Mouse (Mus musculus): Measurements from ENCODE around the gene Dis3l2. TPM values are rescaled to one million over a fixed set of nuclear protein-coding genes. Genes with fewer than 3 reads are reported as not detected.

The Dis3l2 gene
- polyA plus RNA-seq (2014; fragmentation: Nextera tagmentation; extraction: Ambion mirVana): 37.3 and 39.1 TPM in 2 replicates

GRCm38 (mm10) chr1:86703300-86703964 lies at the start of gene Dis3l2:
Dis3l2 (plus strand) TSS chr1:86703808.
- Histone ChIP-seq H3K9ac (replicated peaks; ENCODE audit: low read depth, low read length) (peak within 1 kb of the TSS; percentile 92), H3K4me1 (ENCODE audit: control insufficient read depth, insufficient read depth, low read length) (peaks cover 8% of the 10 kb centered on the region; the same call in 1 of the 2 replicates), H3K27ac (ENCODE audit: low read depth, low read length) (peak within 1 kb of the TSS; percentile 87), H3K4me3 (ENCODE audit: low read depth, low read length) (peak within 1 kb of the TSS; percentile 99), H3K36me3 (ENCODE audit: control insufficient read depth, insufficient read depth, low read length) (no peaks in the 10 kb centered on the region), H3K27me3 (ENCODE audit: control insufficient read depth, insufficient read depth, low read length) (no peaks in the 10 kb centered on the region), H3K4me2 (ENCODE audit: low read depth, low read length) (peak within 1 kb of the TSS; percentile 63), H3K9me3 (ENCODE audit: control insufficient read depth, low read length) (no peaks in the 10 kb centered on the region)
- whole genome bisulfite sequencing: 3% methylated on average over 50 of the region's 54 CpGs
- ATAC-seq (ENCODE audit: low read depth): peak; percentile 96

GRCm38 (mm10) chr1:86657071-86657470 lies 46.5 kb upstream of the Dis3l2 start:
- Histone ChIP-seq H3K4me2 (ENCODE audit: low read depth, low read length) (no peak overlapping the region), H3K9ac (replicated peaks; ENCODE audit: low read depth, low read length) (no peak overlapping the region), H3K27me3 (ENCODE audit: control insufficient read depth, insufficient read depth, low read length) (no peaks in the 10 kb centered on the region), H3K36me3 (ENCODE audit: control insufficient read depth, insufficient read depth, low read length) (no peaks in the 10 kb centered on the region), H3K27ac (ENCODE audit: low read depth, low read length) (no peak overlapping the region), H3K9me3 (ENCODE audit: control insufficient read depth, low read length) (no peaks in the 10 kb centered on the region), H3K4me3 (ENCODE audit: low read depth, low read length) (no peak overlapping the region), H3K4me1 (ENCODE audit: control insufficient read depth, insufficient read depth, low read length) (no peaks in the 10 kb centered on the region)
- WGBS: 76% methylated on average over 5 of the region's 5 CpGs
- ATAC-seq (ENCODE audit: low read depth): no peak

- ATAC-seq (ENCODE audit: low read depth): no peak
- 0 out of 2 replicates have a peak, but pooled peaks cover 3% of the 10 kb centered on the region for H3K4me1 ChIP-seq (ENCODE audit: control insufficient read depth, insufficient read depth, low read length)
- WGBS: 91% methylated on average over 2 of the region's 2 CpGs
- no peak overlapping the region for H3K4me3 ChIP-seq (ENCODE audit: low read depth, low read length)
- no peaks in the 10 kb centered on the region for H3K36me3 ChIP-seq (ENCODE audit: control insufficient read depth, insufficient read depth, low read length)
- H3K27me3 ChIP-seq (ENCODE audit: control insufficient read depth, insufficient read depth, low read length): 0 out of 2 replicates have a peak, but pooled peaks cover 2% of the 10 kb centered on the region
- no peak overlapping the region for H3K27ac ChIP-seq (ENCODE audit: low read depth, low read length)
- no peaks in the 10 kb centered on the region for H3K9me3 ChIP-seq (ENCODE audit: control insufficient read depth, low read length)
- H3K4me2 ChIP-seq (ENCODE audit: low read depth, low read length): no peak overlapping the region
- no peak overlapping the region for H3K9ac ChIP-seq (replicated peaks; ENCODE audit: low read depth, low read length)
Measured at GRCm38 (mm10) chr1:86665091-86665490, 38.5 kb upstream of the Dis3l2 start.

- Histone ChIP-seq H3K27ac (ENCODE audit: low read depth, low read length) (no peak overlapping the region), H3K4me2 (ENCODE audit: low read depth, low read length) (peak overlapping the region; percentile 68), H3K27me3 (ENCODE audit: control insufficient read depth, insufficient read depth, low read length) (peaks cover 5% of the 10 kb centered on the region), H3K9me3 (ENCODE audit: control insufficient read depth, low read length) (no peaks in the 10 kb centered on the region), H3K36me3 (ENCODE audit: control insufficient read depth, insufficient read depth, low read length) (no peaks in the 10 kb centered on the region), H3K9ac (replicated peaks; ENCODE audit: low read depth, low read length) (peak overlapping the region; percentile 59), H3K4me3 (ENCODE audit: low read depth, low read length) (peak overlapping the region; percentile 42), H3K4me1 (ENCODE audit: control insufficient read depth, insufficient read depth, low read length) (0 out of 2 replicates have a peak, but pooled peaks cover 3% of the 10 kb centered on the region)
- peak; percentile 71 for ATAC-seq (ENCODE audit: low read depth)
- WGBS: under 1% methylated on average over 42 of the region's 44 CpGs
Measured at GRCm38 (mm10) chr1:86669552-86670273, 33.9 kb upstream of the Dis3l2 start.

- Histone ChIP-seq H3K9ac (replicated peaks; ENCODE audit: low read depth, low read length) (peak within 1 kb of the TSS; percentile 59), H3K4me3 (ENCODE audit: low read depth, low read length) (peak within 1 kb of the TSS; percentile 42), H3K4me2 (ENCODE audit: low read depth, low read length) (peak within 1 kb of the TSS; percentile 68), H3K4me1 (ENCODE audit: control insufficient read depth, insufficient read depth, low read length) (0 out of 2 replicates have a peak, but pooled peaks cover 3% of the 10 kb centered on the region), H3K9me3 (ENCODE audit: control insufficient read depth, low read length) (no peaks in the 10 kb centered on the region), H3K27me3 (ENCODE audit: control insufficient read depth, insufficient read depth, low read length) (peaks cover 5% of the 10 kb centered on the region), H3K36me3 (ENCODE audit: control insufficient read depth, insufficient read depth, low read length) (no peaks in the 10 kb centered on the region), H3K27ac (ENCODE audit: low read depth, low read length) (0 out of 2 replicates have a peak within 1 kb of the TSS, but pooled peaks have one; percentile 1)
- WGBS: 4% methylated on average over 59 of the region's 59 CpGs
- ATAC-seq (ENCODE audit: low read depth): peak; percentile 95
Measured at GRCm38 (mm10) chr1:86670279-86671038, 33.1 kb upstream of the Dis3l2 start, which contains the start of gene Nppc. Nppc (minus strand) TSS chr1:86670571.

GRCm38 (mm10) chr1:86674385-86674784 lies 29.2 kb upstream of the Dis3l2 start:
- Histone ChIP-seq H3K36me3 (ENCODE audit: control insufficient read depth, insufficient read depth, low read length) (no peaks in the 10 kb centered on the region), H3K9me3 (ENCODE audit: control insufficient read depth, low read length) (no peaks in the 10 kb centered on the region), H3K4me1 (ENCODE audit: control insufficient read depth, insufficient read depth, low read length) (0 out of 2 replicates have a peak, but pooled peaks cover under 1% of the 10 kb centered on the region), H3K27me3 (ENCODE audit: control insufficient read depth, insufficient read depth, low read length) (peaks cover 3% of the 10 kb centered on the region), H3K27ac (ENCODE audit: low read depth, low read length) (no peak overlapping the region), H3K4me3 (ENCODE audit: low read depth, low read length) (no peak overlapping the region), H3K9ac (replicated peaks; ENCODE audit: low read depth, low read length) (no peak overlapping the region), H3K4me2 (ENCODE audit: low read depth, low read length) (no peak overlapping the region)
- WGBS: 53% methylated on average over 9 of the region's 9 CpGs
- no peak for ATAC-seq (ENCODE audit: low read depth)

- H3K27me3 ChIP-seq (ENCODE audit: control insufficient read depth, insufficient read depth, low read length): peaks cover 3% of the 10 kb centered on the region
- no peak overlapping the region for H3K9ac ChIP-seq (replicated peaks; ENCODE audit: low read depth, low read length)
- ATAC-seq (ENCODE audit: low read depth): no peak
- no peaks in the 10 kb centered on the region for H3K9me3 ChIP-seq (ENCODE audit: control insufficient read depth, low read length)
- no peak overlapping the region for H3K27ac ChIP-seq (ENCODE audit: low read depth, low read length)
- 87% methylated on average over 12 of the region's 12 CpGs for WGBS
- H3K4me3 ChIP-seq (ENCODE audit: low read depth, low read length): no peak overlapping the region
- no peak overlapping the region for H3K4me2 ChIP-seq (ENCODE audit: low read depth, low read length)
- no peaks in the 10 kb centered on the region for H3K36me3 ChIP-seq (ENCODE audit: control insufficient read depth, insufficient read depth, low read length)
- H3K4me1 ChIP-seq (ENCODE audit: control insufficient read depth, insufficient read depth, low read length): no peaks in the 10 kb centered on the region
Measured at GRCm38 (mm10) chr1:86675126-86675525, 28.5 kb upstream of the Dis3l2 start.

- H3K9ac ChIP-seq (replicated peaks; ENCODE audit: low read depth, low read length): no peak overlapping the region
Measured at GRCm38 (mm10) chr1:86677624-86678023, 26.0 kb upstream of the Dis3l2 start.

More at GRCm38 (mm10) chr1:86677624-86678023, 26.0 kb upstream of the Dis3l2 start:
- H3K4me1 ChIP-seq (ENCODE audit: control insufficient read depth, insufficient read depth, low read length): no peaks in the 10 kb centered on the region
- no peak overlapping the region for H3K4me3 ChIP-seq (ENCODE audit: low read depth, low read length)
- ATAC-seq (ENCODE audit: low read depth): no peak
- no peaks in the 10 kb centered on the region for H3K9me3 ChIP-seq (ENCODE audit: control insufficient read depth, low read length)
- no peak overlapping the region for H3K4me2 ChIP-seq (ENCODE audit: low read depth, low read length)
- no peaks in the 10 kb centered on the region for H3K36me3 ChIP-seq (ENCODE audit: control insufficient read depth, insufficient read depth, low read length)
- no peaks in the 10 kb centered on the region for H3K27me3 ChIP-seq (ENCODE audit: control insufficient read depth, insufficient read depth, low read length)
- WGBS: 86% methylated on average over 3 of the region's 3 CpGs
- no peak overlapping the region for H3K27ac ChIP-seq (ENCODE audit: low read depth, low read length)

Data from neural tube, embryonic 14.5 days (tissue).